Mouse (Mus musculus) CH12.LX (cell line): ENCODE measurements around the gene Me1.

ENCODE experiments used
- BHLHE40 ChIP-seq: IDR thresholded peaks from 2 replicates; pipeline ENCODE4 v1.6.1; 2011; ENCODE audit warnings: mild to moderate bottlenecking, low read depth, low read length, improper control_type of control experiment
- MAFK ChIP-seq: IDR thresholded peaks from 2 replicates; pipeline ENCODE4 v1.6.1; 2011; ENCODE audit warnings: low read length, improper control_type of control experiment; ENCODE audit not compliant: insufficient replicate concordance
- MYC ChIP-seq: IDR thresholded peaks from 2 replicates; pipeline ENCODE4 v1.6.1; 2011; ENCODE audit warnings: low read depth, mild to moderate bottlenecking, improper control_type of control experiment, low read length
- POLR2A ChIP-seq: IDR thresholded peaks from 2 replicates; pipeline ENCODE4 v1.6.1; 2011; ENCODE audit warnings: low read depth, mild to moderate bottlenecking, improper control_type of control experiment, low read length

DNA sequence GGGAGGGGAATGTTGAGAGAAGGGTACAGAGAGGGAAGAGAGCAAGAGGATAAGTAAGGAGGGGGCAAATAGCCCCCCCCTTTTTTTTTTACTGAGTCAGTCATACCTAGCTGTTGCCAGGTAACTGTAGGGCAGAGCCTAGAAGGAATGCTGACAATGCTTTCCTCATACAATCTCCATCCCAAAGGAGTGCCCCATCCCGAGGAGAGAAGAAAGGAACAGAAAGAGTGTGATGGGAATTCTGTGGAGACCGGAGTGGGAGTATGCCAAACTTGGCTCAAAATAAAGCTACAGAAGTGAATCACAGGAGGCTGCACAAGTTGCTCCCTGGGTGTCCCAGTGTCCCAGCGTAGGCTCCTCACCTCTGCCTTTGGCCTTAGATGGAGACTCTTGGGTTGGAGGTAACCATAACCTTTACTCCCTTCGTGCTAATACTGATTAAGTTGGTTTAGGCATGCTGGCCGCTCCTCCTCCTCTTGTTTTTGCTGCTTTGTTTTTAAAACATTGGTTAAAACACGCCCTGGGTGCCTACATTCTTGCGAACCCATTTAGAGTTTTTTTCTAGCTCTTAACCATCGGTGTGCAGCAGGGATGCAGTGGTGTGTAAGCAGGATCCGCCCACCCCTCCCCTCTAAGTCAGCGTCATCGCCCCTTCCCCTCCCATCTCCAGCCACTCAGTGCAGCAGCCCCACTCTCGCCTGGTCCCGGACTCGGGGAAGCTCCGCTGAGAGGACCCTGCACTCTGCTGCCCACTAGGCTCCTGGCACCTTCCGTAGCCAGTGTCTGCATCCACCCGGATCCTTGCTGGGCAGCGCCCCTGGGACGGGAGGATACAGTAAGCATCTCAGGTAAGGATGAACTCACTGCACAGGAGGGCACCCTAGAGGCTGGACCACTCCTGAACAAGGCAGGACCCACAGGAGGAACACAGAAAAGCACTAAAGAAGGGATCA lies 47.5 kb upstream of the Me1 start, which contains the start of gene Prss35:
- TF ChIP-seq MAFK (no peak), POLR2A (no peak), BHLHE40 (no peak), MYC (no peak)
